Mouse (Mus musculus) E14TG2a.4 (cell line): ENCODE data around the gene Ddc.

Source experiments
- CTCF ChIP-seq: conservative IDR thresholded peaks from 2 replicates; pipeline ENCODE4 v1.5.1; 2014; ENCODE audit warnings: low read length
- NANOG ChIP-seq: IDR thresholded peaks from 2 replicates; pipeline ENCODE4 v1.6.1; 2014; ENCODE audit warnings: borderline replicate concordance, low read length, mixed read lengths
- POU5F1 ChIP-seq: IDR thresholded peaks from 2 replicates; pipeline ENCODE4 v1.6.1; 2014; ENCODE audit warnings: low read length, borderline replicate concordance

DNA sequence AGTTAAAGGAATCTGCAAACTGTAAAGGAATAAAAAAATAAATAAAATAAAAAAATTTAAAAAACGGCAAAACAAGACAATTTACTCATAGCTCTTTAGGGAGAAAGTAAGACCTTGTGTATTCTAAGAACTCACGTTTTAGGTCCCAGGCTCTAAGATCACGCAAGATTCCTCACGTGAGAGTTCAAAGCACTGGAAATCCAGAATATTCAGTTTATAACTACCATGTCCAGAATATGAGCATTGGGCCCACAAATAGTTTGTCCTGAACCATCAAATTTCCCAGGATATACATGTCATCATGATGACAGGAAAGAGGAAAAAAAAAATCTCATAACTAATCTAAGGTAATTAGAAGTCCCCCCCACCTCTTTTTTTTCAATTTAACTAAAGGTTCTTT lies 62.2 kb downstream of the Ddc start:
- TF ChIP-seq CTCF (no peak), NANOG (no peak), POU5F1 (no peak)
